Mouse (Mus musculus) bone marrow macrophage, adult 2 months (primary cell): ENCODE measurements at regions not wholly inside any gene's neighbourhood (a gene's known extent, or its start where the extent isn't known, plus 50 kb on each side); places are given as distances from the start of the nearest gene placed in this dataset.

Source experiments
- CTCF ChIP-seq: IDR thresholded peaks from 2 replicates; pipeline ENCODE4 v1.5.1; 2012; ENCODE audit warnings: low read depth, mild to moderate bottlenecking, low read length, moderate library complexity
- POLR2A ChIP-seq: IDR thresholded peaks from 2 replicates; pipeline ENCODE4 v1.6.1; 2012; ENCODE audit warnings: mild to moderate bottlenecking, low read depth, low read length, borderline replicate concordance

- TF ChIP-seq CTCF (no peak), POLR2A (no peak)
Observed at GRCm38 (mm10) chr14:46512118-46512517, 121.6 kb upstream of the Bmp4 start.
